Mouse (Mus musculus) T-cell, adult 2 months (primary cell): Measurements from ENCODE around the gene Gabrd.

Source experiments
- DNase-seq: peaks from one replicate; pipeline ENCODE4 v3.0.0; 2022; ENCODE audit warnings: low spot score

Gabrd gene

GRCm38 (mm10) chr4:155343415-155344298 is 54.3 kb downstream of the Gabrd start:
- no peak for DNase-seq

- no peak for DNase-seq
Measured at GRCm38 (mm10) chr4:155336284-155337050, 61.4 kb downstream of the Gabrd start.
